Mouse (Mus musculus): ENCODE results near the gene 4933415A04Rik. TPM values are rescaled to one million over a fixed set of nuclear protein-coding genes. Genes with fewer than 3 reads are reported as not detected.

Gene 4933415A04Rik
- polyA plus RNA-seq, 1 experiment = 0.81 TPM

GRCm38 (mm10) chr11:43546678-43547077 lies 40.2 kb upstream of the 4933415A04Rik start:
- 96% methylated on average over 4 of the region's 4 CpGs for WGBS
- no peaks in the 10 kb centered on the region for H3K36me3 ChIP-seq (ENCODE audit: control insufficient read depth, insufficient read depth, low read length)
- no peaks in the 10 kb centered on the region for H3K27me3 ChIP-seq (ENCODE audit: control insufficient read depth, insufficient read depth, low read length)
- TF ChIP-seq POLR2A (IDR thresholded peaks at IDR 0.05; ENCODE audit: control insufficient read depth, extremely low read depth, insufficient read depth, low read length, poor library complexity) = no peak
- TF ChIP-seq CTCF (IDR thresholded peaks at IDR 0.05; ENCODE audit: borderline replicate concordance, control insufficient read depth, extremely low read depth, insufficient read depth, low read length, poor library complexity) = no peak
- H3K4me1 ChIP-seq (replicated peaks; ENCODE audit: control insufficient read depth, insufficient read depth, low read length) = peaks cover 21% of the 10 kb centered on the region
- H3K4me3 ChIP-seq (ENCODE audit: control insufficient read depth, insufficient read depth, low read length) = no peak overlapping the region
- H3K27ac ChIP-seq (ENCODE audit: control insufficient read depth, insufficient read depth, low read length) = no peak overlapping the region
- no peak for DNase-seq

GRCm38 (mm10) chr11:43548148-43548547 lies 38.7 kb upstream of the 4933415A04Rik start:
- 97% methylated on average over 7 of the region's 7 CpGs for WGBS
- H3K4me3 ChIP-seq (ENCODE audit: control insufficient read depth, insufficient read depth, low read length) = no peak overlapping the region
- TF ChIP-seq POLR2A (IDR thresholded peaks at IDR 0.05; ENCODE audit: control insufficient read depth, extremely low read depth, insufficient read depth, low read length, poor library complexity) (no peak), CTCF (IDR thresholded peaks at IDR 0.05; ENCODE audit: borderline replicate concordance, control insufficient read depth, extremely low read depth, insufficient read depth, low read length, poor library complexity) (no peak)
- no peak for DNase-seq
- no peaks in the 10 kb centered on the region for H3K27me3 ChIP-seq (ENCODE audit: control insufficient read depth, insufficient read depth, low read length)
- no peaks in the 10 kb centered on the region for H3K36me3 ChIP-seq (ENCODE audit: control insufficient read depth, insufficient read depth, low read length)
- H3K27ac ChIP-seq (ENCODE audit: control insufficient read depth, insufficient read depth, low read length) = no peak overlapping the region
- H3K4me1 ChIP-seq (replicated peaks; ENCODE audit: control insufficient read depth, insufficient read depth, low read length) = peaks cover 21% of the 10 kb centered on the region

DNA sequence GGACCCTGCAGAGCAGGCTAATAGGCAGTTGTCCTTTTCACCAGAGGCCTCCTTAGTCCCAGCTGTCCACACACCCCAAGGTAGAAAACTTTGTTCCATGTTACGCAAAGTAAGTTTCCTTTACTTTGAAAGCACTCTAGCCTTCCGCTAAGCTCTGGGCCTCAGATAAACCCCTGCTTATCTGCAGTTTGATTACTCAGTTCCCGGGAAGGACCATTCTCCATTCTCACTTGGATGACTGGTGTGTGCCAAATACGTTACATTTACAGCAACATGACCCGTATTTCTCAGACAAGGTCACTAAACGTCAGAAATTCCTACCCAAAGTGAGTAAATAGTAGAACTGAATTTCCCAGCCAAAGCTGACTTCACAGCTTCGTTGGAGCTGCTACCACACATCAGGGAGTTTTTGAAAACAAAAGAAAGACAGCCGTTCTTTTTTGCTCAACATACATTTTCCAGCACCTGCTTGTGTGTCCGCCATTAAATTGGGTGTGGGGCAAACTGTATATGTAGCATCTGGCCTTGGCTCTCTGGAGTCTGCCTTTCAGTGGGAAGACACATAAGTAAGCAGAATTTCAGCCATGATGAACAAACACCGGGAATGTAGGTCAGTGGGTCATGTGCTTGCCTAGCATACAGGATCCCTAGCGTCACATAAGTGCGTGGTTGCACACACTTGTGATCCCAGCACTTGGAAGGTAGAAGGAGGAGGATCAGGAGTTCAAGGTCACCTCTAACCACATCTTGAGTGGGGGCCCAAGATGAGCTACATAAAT lies 38.0 kb upstream of the 4933415A04Rik start:
- no peak overlapping the region for H3K4me3 ChIP-seq (ENCODE audit: control insufficient read depth, insufficient read depth, low read length)
- TF ChIP-seq CTCF (IDR thresholded peaks at IDR 0.05; ENCODE audit: borderline replicate concordance, control insufficient read depth, extremely low read depth, insufficient read depth, low read length, poor library complexity) (no peak), POLR2A (IDR thresholded peaks at IDR 0.05; ENCODE audit: control insufficient read depth, extremely low read depth, insufficient read depth, low read length, poor library complexity) (no peak)
- no peaks in the 10 kb centered on the region for H3K36me3 ChIP-seq (ENCODE audit: control insufficient read depth, insufficient read depth, low read length)
- H3K4me1 ChIP-seq (replicated peaks; ENCODE audit: control insufficient read depth, insufficient read depth, low read length) = peaks cover 14% of the 10 kb centered on the region
- H3K27me3 ChIP-seq (ENCODE audit: control insufficient read depth, insufficient read depth, low read length) = no peaks in the 10 kb centered on the region
- no peak for DNase-seq
- no peak overlapping the region for H3K27ac ChIP-seq (ENCODE audit: control insufficient read depth, insufficient read depth, low read length)
- 92% methylated on average over 12 of the region's 12 CpGs for WGBS

- WGBS = 89% methylated on average over 11 of the region's 11 CpGs
- DNase-seq = no peak
- H3K27ac ChIP-seq (ENCODE audit: control insufficient read depth, insufficient read depth, low read length) = no peak overlapping the region
- TF ChIP-seq POLR2A (IDR thresholded peaks at IDR 0.05; ENCODE audit: control insufficient read depth, extremely low read depth, insufficient read depth, low read length, poor library complexity) (no peak), CTCF (IDR thresholded peaks at IDR 0.05; ENCODE audit: borderline replicate concordance, control insufficient read depth, extremely low read depth, insufficient read depth, low read length, poor library complexity) (no peak)
- H3K4me1 ChIP-seq (replicated peaks; ENCODE audit: control insufficient read depth, insufficient read depth, low read length) = peaks cover 7% of the 10 kb centered on the region; the same call in 1 of the 2 replicates
- H3K27me3 ChIP-seq (ENCODE audit: control insufficient read depth, insufficient read depth, low read length) = no peaks in the 10 kb centered on the region
- H3K4me3 ChIP-seq (ENCODE audit: control insufficient read depth, insufficient read depth, low read length) = no peak overlapping the region
- H3K36me3 ChIP-seq (ENCODE audit: control insufficient read depth, insufficient read depth, low read length) = no peaks in the 10 kb centered on the region
Observed at GRCm38 (mm10) chr11:43549701-43550100, 37.1 kb upstream of the 4933415A04Rik start.

GRCm38 (mm10) chr11:43551756-43552155 lies 35.1 kb upstream of the 4933415A04Rik start:
- Histone ChIP-seq H3K27me3 (ENCODE audit: control insufficient read depth, insufficient read depth, low read length) (no peaks in the 10 kb centered on the region), H3K4me3 (ENCODE audit: control insufficient read depth, insufficient read depth, low read length) (no peak overlapping the region), H3K27ac (ENCODE audit: control insufficient read depth, insufficient read depth, low read length) (no peak overlapping the region), H3K4me1 (replicated peaks; ENCODE audit: control insufficient read depth, insufficient read depth, low read length) (peaks cover 6% of the 10 kb centered on the region; the same call in 1 of the 2 replicates), H3K36me3 (ENCODE audit: control insufficient read depth, insufficient read depth, low read length) (no peaks in the 10 kb centered on the region)
- TF ChIP-seq CTCF (IDR thresholded peaks at IDR 0.05; ENCODE audit: borderline replicate concordance, control insufficient read depth, extremely low read depth, insufficient read depth, low read length, poor library complexity) = no peak
- no peak for TF ChIP-seq POLR2A (IDR thresholded peaks at IDR 0.05; ENCODE audit: control insufficient read depth, extremely low read depth, insufficient read depth, low read length, poor library complexity)
- no peak for DNase-seq
- 57% methylated on average over 3 of the region's 3 CpGs for WGBS

- TF ChIP-seq POLR2A (IDR thresholded peaks at IDR 0.05; ENCODE audit: control insufficient read depth, extremely low read depth, insufficient read depth, low read length, poor library complexity) (no peak), CTCF (IDR thresholded peaks at IDR 0.05; ENCODE audit: borderline replicate concordance, control insufficient read depth, extremely low read depth, insufficient read depth, low read length, poor library complexity) (no peak)
- DNase-seq = no peak
- H3K4me1 ChIP-seq (replicated peaks; ENCODE audit: control insufficient read depth, insufficient read depth, low read length) = peaks cover 6% of the 10 kb centered on the region; the same call in 1 of the 2 replicates
- 95% methylated on average over 6 of the region's 6 CpGs for WGBS
- H3K36me3 ChIP-seq (ENCODE audit: control insufficient read depth, insufficient read depth, low read length) = no peaks in the 10 kb centered on the region
- no peaks in the 10 kb centered on the region for H3K27me3 ChIP-seq (ENCODE audit: control insufficient read depth, insufficient read depth, low read length)
- H3K27ac ChIP-seq (ENCODE audit: control insufficient read depth, insufficient read depth, low read length) = no peak overlapping the region
- no peak overlapping the region for H3K4me3 ChIP-seq (ENCODE audit: control insufficient read depth, insufficient read depth, low read length)
Observed at GRCm38 (mm10) chr11:43552675-43553074, 34.2 kb upstream of the 4933415A04Rik start.

Measured in thymus, adult 2 months (tissue).